Mouse (Mus musculus): Measurements from ENCODE around the gene Psen2. TPM values are rescaled to one million over a fixed set of nuclear protein-coding genes. Genes with fewer than 3 reads are reported as not detected.

Gene Psen2
- polyA plus RNA-seq, 1 experiment from 2014 or later, result 15.4 TPM

DNA sequence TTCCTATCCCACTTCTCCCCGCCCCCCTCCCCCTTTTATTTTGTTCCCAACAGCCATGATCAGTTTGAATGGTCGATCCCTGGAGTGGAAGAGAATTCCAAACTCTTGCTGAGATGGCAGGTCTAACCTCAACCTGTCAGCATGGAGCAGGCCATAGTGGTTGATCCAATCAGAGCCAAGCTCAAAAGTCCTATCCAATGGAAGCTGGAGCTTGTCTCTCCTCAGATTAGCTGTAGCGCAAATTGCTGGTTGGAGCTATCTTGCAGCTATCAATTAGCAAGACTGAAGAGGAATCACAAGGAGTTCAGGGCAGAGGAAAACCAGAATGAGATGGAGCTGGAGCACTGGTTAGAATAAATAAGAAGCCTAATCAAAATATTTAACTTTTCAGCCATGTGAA, 54.9 kb downstream of the Psen2 start:
- no peaks in the 10 kb centered on the region for H3K4me1 ChIP-seq
- no peaks in the 10 kb centered on the region for H3K36me3 ChIP-seq (replicated peaks)
- no peak overlapping the region for H3K4me3 ChIP-seq
- 78% methylated on average over 3 of the region's 3 CpGs for WGBS
- H3K9ac ChIP-seq, result no peak overlapping the region
- H3K27ac ChIP-seq, result no peak overlapping the region
- no peaks in the 10 kb centered on the region for H3K9me3 ChIP-seq
- no peaks in the 10 kb centered on the region for H3K27me3 ChIP-seq (replicated peaks)
- ATAC-seq (replicated peaks), result no peak
- no peak overlapping the region for H3K4me2 ChIP-seq

DNA sequence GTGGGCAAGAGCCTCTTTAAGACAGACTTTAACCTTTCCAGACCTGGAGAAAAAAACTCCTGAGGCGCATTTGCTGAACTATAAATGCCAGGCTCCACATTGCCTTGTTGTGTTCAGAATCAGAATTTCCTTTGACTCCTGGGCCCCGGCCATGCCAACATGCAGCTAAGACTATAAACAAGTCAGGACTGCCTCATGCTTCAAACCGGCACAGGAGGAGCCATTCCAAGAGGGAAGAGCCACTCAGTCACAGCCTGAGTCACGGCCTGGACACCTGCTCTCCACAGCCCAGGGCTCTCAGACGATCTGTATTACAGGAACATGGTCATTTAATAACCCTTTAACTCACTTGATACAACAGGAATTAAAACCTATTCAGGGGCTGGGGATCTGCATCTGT, 62.5 kb downstream of the Psen2 start:
- no peak overlapping the region for H3K4me2 ChIP-seq
- H3K9ac ChIP-seq, result no peak overlapping the region
- ATAC-seq (replicated peaks), result no peak
- 74% methylated on average over 5 of the region's 5 CpGs for WGBS
- no peak overlapping the region for H3K27ac ChIP-seq
- peaks cover 6% of the 10 kb centered on the region; the same call in 1 of the 2 replicates for H3K4me1 ChIP-seq
- H3K4me3 ChIP-seq, result no peak overlapping the region
- no peaks in the 10 kb centered on the region for H3K36me3 ChIP-seq (replicated peaks)
- H3K9me3 ChIP-seq, result no peaks in the 10 kb centered on the region
- H3K27me3 ChIP-seq (replicated peaks), result no peaks in the 10 kb centered on the region

DNA sequence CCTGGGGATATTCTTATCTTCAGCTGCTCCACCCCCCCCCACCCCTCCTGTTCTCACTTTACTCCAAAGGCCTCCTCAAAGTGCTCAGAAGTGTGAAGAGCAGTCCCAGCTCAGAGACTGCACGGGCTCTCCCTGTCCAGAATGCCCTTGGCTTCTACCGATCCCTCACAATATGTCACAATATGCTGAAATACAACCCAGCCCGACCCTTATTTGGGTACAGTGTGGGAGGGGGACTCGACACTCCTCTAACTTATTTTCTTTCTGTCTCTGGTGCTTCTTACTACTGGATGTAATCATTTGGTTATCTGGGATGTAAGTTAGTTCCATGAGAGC, 63.6 kb downstream of the Psen2 start:
- 73% methylated on average over 4 of the region's 4 CpGs for WGBS
- ATAC-seq (replicated peaks), result no peak
- H3K9me3 ChIP-seq, result no peaks in the 10 kb centered on the region
- H3K4me3 ChIP-seq, result no peak overlapping the region
- peaks cover 11% of the 10 kb centered on the region for H3K4me1 ChIP-seq
- H3K27me3 ChIP-seq (replicated peaks), result no peaks in the 10 kb centered on the region; the same call in 1 of the 2 replicates
- no peak overlapping the region for H3K9ac ChIP-seq
- no peaks in the 10 kb centered on the region for H3K36me3 ChIP-seq (replicated peaks)
- no peak overlapping the region for H3K4me2 ChIP-seq
- H3K27ac ChIP-seq, result no peak overlapping the region

DNA sequence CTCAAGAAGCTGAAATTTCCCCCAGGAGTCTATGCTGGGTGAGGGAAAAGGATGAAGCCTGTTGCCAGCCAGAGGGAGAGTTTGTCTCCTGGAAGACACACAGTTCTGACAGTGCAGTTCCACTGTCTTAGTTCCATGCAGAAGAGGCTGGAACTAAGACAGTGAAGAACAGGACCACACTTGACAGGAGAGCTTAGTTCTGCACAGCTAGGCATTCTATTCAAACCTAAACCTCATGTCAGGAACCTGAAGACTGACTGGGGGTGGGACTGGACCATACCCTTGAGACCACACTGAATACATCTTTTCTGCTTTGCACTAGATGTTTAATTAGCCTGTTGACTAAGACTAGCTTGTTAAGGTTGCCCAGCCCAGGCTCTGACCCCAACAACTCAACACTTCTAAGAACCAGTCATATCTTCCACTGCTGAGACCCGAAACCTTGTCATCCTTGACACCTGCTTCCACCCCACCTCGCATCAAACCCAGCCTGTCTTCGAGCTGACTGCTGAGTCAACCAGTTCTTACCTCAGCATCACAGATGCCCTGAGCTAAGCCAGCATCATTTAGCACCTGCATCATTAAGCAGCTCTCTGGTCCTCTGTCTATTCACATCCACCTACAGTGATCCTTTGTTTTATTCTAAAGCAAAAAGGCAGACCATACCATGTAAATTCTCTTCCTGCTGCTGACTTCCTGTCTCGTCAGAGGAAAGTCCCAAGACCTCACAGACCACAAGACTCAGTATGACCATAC, 64.1 kb downstream of the Psen2 start, which contains the start of gene Coq8a:
Coq8a (minus strand) TSS at position 644 of the 756 bp plus-strand sequence.
- WGBS, result 82% methylated on average over 4 of the region's 4 CpGs
- no peak for ATAC-seq (replicated peaks)
- no peak within 1 kb of the TSS for H3K4me3 ChIP-seq

DNA sequence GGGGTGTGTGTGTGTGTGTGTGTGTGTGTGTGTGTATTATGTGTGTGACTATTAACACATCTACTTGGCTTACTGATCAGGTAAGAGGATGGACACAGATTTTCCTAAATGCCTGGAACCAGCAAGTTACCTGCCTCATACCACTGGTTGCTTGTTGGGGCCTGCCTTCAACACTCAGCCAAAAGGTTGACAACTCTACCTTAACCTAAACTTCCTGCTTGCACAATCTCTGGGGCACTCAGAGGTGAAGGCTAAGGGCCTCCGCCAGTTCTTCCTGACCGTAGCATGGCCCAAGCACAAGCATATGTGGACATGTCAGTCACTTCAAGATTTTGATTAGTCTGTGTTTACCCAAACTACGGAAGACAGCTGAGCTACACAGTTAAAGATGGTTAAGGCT, 65.3 kb downstream of the Psen2 start:
- ATAC-seq (replicated peaks), result no peak
- Histone ChIP-seq H3K9me3 (no peaks in the 10 kb centered on the region), H3K4me3 (no peak overlapping the region), H3K27ac (no peak overlapping the region), H3K4me1 (peaks cover 11% of the 10 kb centered on the region), H3K4me2 (no peak overlapping the region), H3K9ac (no peak overlapping the region), H3K36me3 (replicated peaks) (no peaks in the 10 kb centered on the region), H3K27me3 (replicated peaks) (peaks cover 5% of the 10 kb centered on the region)
- 90% methylated on average over 3 of the region's 3 CpGs for WGBS

More for the DNA sequence above, 64.1 kb downstream of the Psen2 start, which contains the start of gene Coq8a:
- no peak within 1 kb of the TSS for H3K27ac ChIP-seq
- H3K9me3 ChIP-seq, result no peaks in the 10 kb centered on the region
- no peaks in the 10 kb centered on the region; the same call in 1 of the 2 replicates for H3K27me3 ChIP-seq (replicated peaks)
- no peak within 1 kb of the TSS for H3K4me2 ChIP-seq
- H3K4me1 ChIP-seq, result peaks cover 11% of the 10 kb centered on the region
- H3K36me3 ChIP-seq (replicated peaks), result no peaks in the 10 kb centered on the region
- H3K9ac ChIP-seq, result no peak within 1 kb of the TSS

- peak overlapping the region; percentile 64 for H3K4me3 ChIP-seq
- no peak for ATAC-seq (replicated peaks)
- 93% methylated on average over 9 of the region's 9 CpGs for WGBS
- no peaks in the 10 kb centered on the region for H3K36me3 ChIP-seq (replicated peaks)
- no peak overlapping the region for H3K27ac ChIP-seq
- H3K4me2 ChIP-seq, result peak overlapping the region; percentile 79
- H3K9me3 ChIP-seq, result no peaks in the 10 kb centered on the region
- H3K27me3 ChIP-seq (replicated peaks), result peaks cover 5% of the 10 kb centered on the region
- H3K9ac ChIP-seq, result no peak overlapping the region
- peaks cover 11% of the 10 kb centered on the region for H3K4me1 ChIP-seq
Measured at GRCm38 (mm10) chr1:180196508-180196907, 66.7 kb downstream of the Psen2 start.

GRCm38 (mm10) chr1:180195703-180196381, 67.4 kb downstream of the Psen2 start:
- H3K4me1 ChIP-seq, result peaks cover 11% of the 10 kb centered on the region
- peaks cover 5% of the 10 kb centered on the region for H3K27me3 ChIP-seq (replicated peaks)
- peak overlapping the region; percentile 40 for H3K9ac ChIP-seq
- 0 out of 2 replicates have a peak overlapping the region, but pooled peaks have one; percentile 51 for H3K27ac ChIP-seq
- H3K9me3 ChIP-seq, result no peaks in the 10 kb centered on the region
- peak overlapping the region; percentile 64 for H3K4me3 ChIP-seq
- peak; percentile 100 for ATAC-seq (replicated peaks)
- 2% methylated on average over 47 of the region's 57 CpGs for WGBS
- H3K4me2 ChIP-seq, result peak overlapping the region; percentile 79
- H3K36me3 ChIP-seq (replicated peaks), result no peaks in the 10 kb centered on the region

DNA sequence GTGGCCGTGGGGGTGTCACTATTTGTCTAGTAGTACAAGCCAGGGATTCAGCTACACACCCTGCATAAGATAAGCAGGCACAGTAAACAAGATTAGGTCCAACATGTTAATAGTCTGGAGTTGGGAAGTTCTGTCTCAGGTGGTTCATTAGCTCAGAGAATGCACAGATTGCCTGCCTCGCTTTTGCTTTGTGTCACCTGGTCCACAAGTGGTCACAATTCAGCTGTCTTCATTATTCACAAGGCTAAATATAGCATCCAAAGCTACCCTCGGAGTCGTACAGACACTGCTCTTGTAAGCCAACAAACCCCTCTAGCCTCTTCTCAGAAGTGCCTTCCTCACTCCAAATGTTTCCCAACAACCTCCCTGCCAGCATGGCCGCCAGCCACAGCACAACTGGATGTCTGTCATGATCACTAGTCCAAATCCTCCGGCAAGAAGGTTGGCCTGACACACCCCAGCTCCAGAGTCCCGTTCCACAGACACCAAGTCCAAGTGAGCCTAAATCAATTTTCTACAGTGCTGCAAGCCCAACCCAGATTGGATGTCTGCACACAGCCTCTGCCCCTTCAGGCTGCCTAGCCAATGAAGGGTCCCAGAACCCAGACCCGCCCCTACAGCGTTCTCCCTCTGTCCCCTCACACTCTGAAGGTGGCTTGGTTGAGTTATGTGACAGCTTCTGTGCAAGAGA, 68.3 kb downstream of the Psen2 start:
- Histone ChIP-seq H3K27ac (no peak overlapping the region), H3K4me3 (peak overlapping the region; percentile 64), H3K4me2 (peak overlapping the region; percentile 79), H3K27me3 (replicated peaks) (peaks cover 5% of the 10 kb centered on the region), H3K4me1 (peaks cover 11% of the 10 kb centered on the region), H3K9me3 (no peaks in the 10 kb centered on the region), H3K36me3 (replicated peaks) (no peaks in the 10 kb centered on the region), H3K9ac (peak overlapping the region; percentile 40; the same call in 1 of the 2 replicates)
- peak; percentile 12; the same call in 1 of the 2 replicates for ATAC-seq (replicated peaks)
- 31% methylated on average over 9 of the region's 9 CpGs for WGBS

DNA sequence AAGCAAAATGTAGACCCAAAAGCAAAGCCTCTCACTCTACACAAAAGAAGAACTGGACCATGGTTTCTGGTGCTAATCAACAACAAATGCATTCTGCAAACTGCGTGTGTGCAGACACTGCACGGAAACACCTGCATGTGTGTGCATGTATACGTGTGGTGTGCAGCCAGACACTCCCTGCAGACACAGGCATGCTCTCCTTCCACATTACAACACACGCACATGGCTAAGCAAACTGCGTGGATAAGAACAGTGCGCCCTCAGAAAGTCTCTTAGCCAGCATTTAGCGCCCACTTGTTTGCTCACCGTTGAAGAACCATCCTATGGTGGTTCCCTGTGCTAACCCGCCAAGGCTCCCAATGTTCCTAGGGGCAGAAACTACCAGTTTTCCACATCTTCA, 69.2 kb downstream of the Psen2 start:
- H3K4me2 ChIP-seq, result no peak overlapping the region
- H3K9me3 ChIP-seq, result no peaks in the 10 kb centered on the region
- no peak for ATAC-seq (replicated peaks)

GRCm38 (mm10) chr1:180193391-180193935, 69.8 kb downstream of the Psen2 start:
- WGBS, result 82% methylated on average over 8 of the region's 8 CpGs
- Histone ChIP-seq H3K36me3 (replicated peaks) (no peaks in the 10 kb centered on the region), H3K9me3 (no peaks in the 10 kb centered on the region)

More for the DNA sequence above, 69.2 kb downstream of the Psen2 start:
- 92% methylated on average over 9 of the region's 9 CpGs for WGBS
- H3K27ac ChIP-seq, result no peak overlapping the region
- H3K36me3 ChIP-seq (replicated peaks), result no peaks in the 10 kb centered on the region
- H3K9ac ChIP-seq, result no peak overlapping the region
- H3K27me3 ChIP-seq (replicated peaks), result peaks cover 5% of the 10 kb centered on the region
- H3K4me3 ChIP-seq, result no peak overlapping the region
- H3K4me1 ChIP-seq, result peaks cover 11% of the 10 kb centered on the region

DNA sequence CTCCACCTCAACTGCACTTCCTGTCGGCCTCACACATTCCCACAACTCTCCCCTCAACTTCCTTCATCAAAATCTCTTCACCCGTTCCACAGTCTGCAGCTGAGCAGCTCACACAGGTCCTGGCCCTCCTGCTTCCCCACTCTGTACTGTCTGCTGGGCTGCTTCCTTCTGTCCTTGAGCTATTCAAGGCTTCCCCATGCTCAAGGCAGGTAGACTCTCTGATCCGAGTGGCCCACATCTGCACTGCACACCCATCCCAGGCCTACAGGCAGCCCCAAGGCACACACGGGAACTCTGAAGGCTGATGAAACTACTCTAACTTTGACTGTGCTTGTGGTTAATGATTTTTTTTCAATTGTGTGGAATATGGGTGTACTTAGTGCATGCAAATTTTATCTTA, 70.4 kb downstream of the Psen2 start:
- H3K9ac ChIP-seq, result no peak overlapping the region
- H3K36me3 ChIP-seq (replicated peaks), result no peaks in the 10 kb centered on the region
- 66% methylated on average over 4 of the region's 4 CpGs for WGBS
- H3K27me3 ChIP-seq (replicated peaks), result peaks cover 5% of the 10 kb centered on the region
- H3K4me3 ChIP-seq, result no peak overlapping the region
- no peak overlapping the region for H3K4me2 ChIP-seq
- no peak overlapping the region for H3K27ac ChIP-seq
- H3K9me3 ChIP-seq, result no peaks in the 10 kb centered on the region
- ATAC-seq (replicated peaks), result no peak
- H3K4me1 ChIP-seq, result peaks cover 11% of the 10 kb centered on the region

More at GRCm38 (mm10) chr1:180193391-180193935, 69.8 kb downstream of the Psen2 start:
- H3K4me2 ChIP-seq, result no peak overlapping the region
- no peak overlapping the region for H3K27ac ChIP-seq
- H3K4me1 ChIP-seq, result peaks cover 11% of the 10 kb centered on the region
- H3K4me3 ChIP-seq, result no peak overlapping the region
- no peak for ATAC-seq (replicated peaks)
- peaks cover 5% of the 10 kb centered on the region for H3K27me3 ChIP-seq (replicated peaks)
- H3K9ac ChIP-seq, result no peak overlapping the region

DNA sequence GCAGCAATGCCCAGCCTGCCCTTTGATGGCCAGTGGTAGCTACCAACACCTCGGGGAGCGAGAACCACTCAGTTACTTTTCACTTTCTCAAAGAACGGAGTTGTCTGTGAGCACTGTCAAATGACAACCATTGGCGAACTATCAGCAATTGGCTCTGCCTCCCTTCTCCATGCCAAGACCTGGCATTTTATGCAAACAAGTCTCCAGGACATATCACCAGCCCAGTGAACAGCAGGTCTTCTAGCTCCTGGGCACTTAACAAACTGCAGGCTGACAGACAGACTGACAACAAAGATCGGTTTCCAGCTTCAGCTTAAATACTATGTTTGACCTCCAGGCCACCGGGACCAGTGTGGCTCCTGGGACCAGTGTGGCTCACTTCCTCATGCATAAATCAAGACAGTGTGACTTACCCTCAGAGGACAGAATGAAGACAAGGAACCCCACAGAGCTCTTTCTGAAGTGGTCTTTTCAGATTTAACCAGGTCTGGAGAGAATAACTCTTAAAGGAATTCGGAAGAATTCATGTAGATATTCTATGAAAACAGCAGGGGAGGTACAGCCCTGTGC, 71.5 kb downstream of the Psen2 start:
- no peak overlapping the region for H3K4me3 ChIP-seq
- peaks cover 5% of the 10 kb centered on the region for H3K27me3 ChIP-seq (replicated peaks)
- 68% methylated on average over 7 of the region's 7 CpGs for WGBS
- H3K4me1 ChIP-seq, result peaks cover 11% of the 10 kb centered on the region
- no peak overlapping the region for H3K4me2 ChIP-seq
- no peak overlapping the region for H3K9ac ChIP-seq
- no peak overlapping the region for H3K27ac ChIP-seq
- H3K36me3 ChIP-seq (replicated peaks), result no peaks in the 10 kb centered on the region
- ATAC-seq (replicated peaks), result no peak
- no peaks in the 10 kb centered on the region for H3K9me3 ChIP-seq

Measured in midbrain, embryonic 15.5 days (tissue).